Mouse (Mus musculus): Measurements from ENCODE around the gene Acbd6. TPM values are rescaled to one million over a fixed set of nuclear protein-coding genes. Genes with fewer than 3 reads are reported as not detected.

The Acbd6 gene
- 68.6 and 69.1 TPM in 2 replicates for polyA plus RNA-seq (2014; fragmentation: Nextera tagmentation; extraction: Ambion mirVana)

GRCm38 (mm10) chr1:155558012-155558842 is at the start of gene Acbd6:
Gene Acbd6 (plus strand): TSS chr1:155558120.
- H3K4me1 ChIP-seq (ENCODE audit: control insufficient read depth, insufficient read depth, low read length): peaks cover 7% of the 10 kb centered on the region; the same call in 1 of the 2 replicates
- H3K9me3 ChIP-seq (ENCODE audit: control insufficient read depth, low read depth, low read length): no peaks in the 10 kb centered on the region
- peak within 1 kb of the TSS; percentile 77 for H3K27ac ChIP-seq (ENCODE audit: low read length)
- no peaks in the 10 kb centered on the region for H3K36me3 ChIP-seq (ENCODE audit: control insufficient read depth, insufficient read depth, low read length)
- peak; percentile 86 for ATAC-seq (ENCODE audit: insufficient number of reproducible peaks, insufficient read depth, low FRiP score, low read depth)
- peak within 1 kb of the TSS; percentile 85 for H3K9ac ChIP-seq (replicated peaks; ENCODE audit: low read depth, low read length)
- under 1% methylated on average over 81 of the region's 83 CpGs for WGBS
- peak within 1 kb of the TSS; percentile 84 for H3K4me2 ChIP-seq (replicated peaks; ENCODE audit: low read depth, low read length)
- no peaks in the 10 kb centered on the region for H3K27me3 ChIP-seq (ENCODE audit: control insufficient read depth, insufficient read depth, low read length)
- peak within 1 kb of the TSS; percentile 94 for H3K4me3 ChIP-seq (ENCODE audit: low read depth, low read length)

- no peak for ATAC-seq (ENCODE audit: insufficient number of reproducible peaks, insufficient read depth, low FRiP score, low read depth)
Measured at GRCm38 (mm10) chr1:155510263-155510662, 47.7 kb upstream of the Acbd6 start.

DNA sequence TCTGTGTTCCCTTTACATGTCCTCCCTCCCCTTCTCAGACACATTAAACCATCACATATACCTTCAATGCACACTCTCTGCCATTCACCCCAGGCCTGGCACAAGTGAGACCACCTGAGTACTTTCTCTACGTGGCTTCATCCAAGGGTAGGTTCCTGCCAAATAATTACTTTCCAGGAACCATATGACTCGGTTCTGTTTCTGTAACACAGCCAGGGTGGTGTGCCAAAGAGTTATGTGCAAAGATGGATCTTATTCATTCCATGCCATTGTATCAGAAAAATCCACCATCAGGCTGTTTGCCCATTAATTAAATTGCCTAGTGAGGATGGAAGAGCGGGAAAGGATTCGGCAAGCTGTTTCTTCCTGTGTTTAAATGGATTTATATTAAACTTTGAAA is 42.1 kb upstream of the Acbd6 start:
- no peak for ATAC-seq (ENCODE audit: insufficient number of reproducible peaks, insufficient read depth, low FRiP score, low read depth)
- Histone ChIP-seq H3K9me3 (ENCODE audit: control insufficient read depth, low read depth, low read length) (peaks cover 5% of the 10 kb centered on the region; the same call in 1 of the 2 replicates), H3K9ac (replicated peaks; ENCODE audit: low read depth, low read length) (no peak overlapping the region), H3K4me2 (replicated peaks; ENCODE audit: low read depth, low read length) (no peak overlapping the region), H3K4me1 (ENCODE audit: control insufficient read depth, insufficient read depth, low read length) (no peaks in the 10 kb centered on the region), H3K27ac (ENCODE audit: low read length) (no peak overlapping the region), H3K4me3 (ENCODE audit: low read depth, low read length) (no peak overlapping the region), H3K36me3 (ENCODE audit: control insufficient read depth, insufficient read depth, low read length) (no peaks in the 10 kb centered on the region), H3K27me3 (ENCODE audit: control insufficient read depth, insufficient read depth, low read length) (no peaks in the 10 kb centered on the region)
- WGBS: 91% methylated on average over 4 of the region's 4 CpGs

More at GRCm38 (mm10) chr1:155510263-155510662, 47.7 kb upstream of the Acbd6 start:
- 67% methylated on average over 10 of the region's 10 CpGs for WGBS
- no peak overlapping the region for H3K27ac ChIP-seq (ENCODE audit: low read length)
- no peak overlapping the region for H3K4me2 ChIP-seq (replicated peaks; ENCODE audit: low read depth, low read length)
- H3K9me3 ChIP-seq (ENCODE audit: control insufficient read depth, low read depth, low read length): no peaks in the 10 kb centered on the region
- H3K27me3 ChIP-seq (ENCODE audit: control insufficient read depth, insufficient read depth, low read length): no peaks in the 10 kb centered on the region
- H3K4me3 ChIP-seq (ENCODE audit: low read depth, low read length): no peak overlapping the region
- H3K4me1 ChIP-seq (ENCODE audit: control insufficient read depth, insufficient read depth, low read length): no peaks in the 10 kb centered on the region
- H3K9ac ChIP-seq (replicated peaks; ENCODE audit: low read depth, low read length): no peak overlapping the region
- H3K36me3 ChIP-seq (ENCODE audit: control insufficient read depth, insufficient read depth, low read length): no peaks in the 10 kb centered on the region

DNA sequence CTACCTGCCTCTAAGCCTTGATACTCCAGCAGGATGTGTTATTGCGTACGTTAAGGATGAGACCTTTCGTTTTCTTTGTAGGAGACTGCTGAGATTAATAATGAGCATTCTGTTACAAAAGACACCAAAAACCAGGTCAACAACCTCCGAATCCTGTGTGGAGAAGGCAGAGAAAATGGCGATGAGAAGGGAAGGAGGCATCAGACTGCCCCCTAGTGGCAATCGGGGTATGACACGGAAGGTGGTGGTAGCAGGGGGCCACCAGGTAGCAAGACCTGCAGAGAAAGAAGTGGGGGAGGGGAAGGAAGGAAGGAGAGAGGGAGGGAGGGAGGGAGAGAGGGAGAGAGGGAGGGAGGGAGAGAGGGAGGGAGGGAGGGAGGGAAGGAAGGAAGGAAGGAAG is 41.3 kb upstream of the Acbd6 start:
- H3K9me3 ChIP-seq (ENCODE audit: control insufficient read depth, low read depth, low read length): peaks cover 5% of the 10 kb centered on the region; the same call in 1 of the 2 replicates
- ATAC-seq (ENCODE audit: insufficient number of reproducible peaks, insufficient read depth, low FRiP score, low read depth): no peak
- H3K4me2 ChIP-seq (replicated peaks; ENCODE audit: low read depth, low read length): no peak overlapping the region
- no peaks in the 10 kb centered on the region for H3K4me1 ChIP-seq (ENCODE audit: control insufficient read depth, insufficient read depth, low read length)
- H3K9ac ChIP-seq (replicated peaks; ENCODE audit: low read depth, low read length): no peak overlapping the region
- WGBS: 41% methylated on average over 7 of the region's 7 CpGs
- no peak overlapping the region for H3K4me3 ChIP-seq (ENCODE audit: low read depth, low read length)
- H3K27me3 ChIP-seq (ENCODE audit: control insufficient read depth, insufficient read depth, low read length): no peaks in the 10 kb centered on the region
- H3K36me3 ChIP-seq (ENCODE audit: control insufficient read depth, insufficient read depth, low read length): no peaks in the 10 kb centered on the region
- no peak overlapping the region for H3K27ac ChIP-seq (ENCODE audit: low read length)

- no peaks in the 10 kb centered on the region for H3K36me3 ChIP-seq (ENCODE audit: control insufficient read depth, insufficient read depth, low read length)
- no peaks in the 10 kb centered on the region for H3K27me3 ChIP-seq (ENCODE audit: control insufficient read depth, insufficient read depth, low read length)
- no peak overlapping the region for H3K4me2 ChIP-seq (replicated peaks; ENCODE audit: low read depth, low read length)
- H3K9ac ChIP-seq (replicated peaks; ENCODE audit: low read depth, low read length): no peak overlapping the region
- peaks cover 5% of the 10 kb centered on the region; the same call in 1 of the 2 replicates for H3K9me3 ChIP-seq (ENCODE audit: control insufficient read depth, low read depth, low read length)
- no peak overlapping the region for H3K4me3 ChIP-seq (ENCODE audit: low read depth, low read length)
- 44% methylated on average over 5 of the region's 5 CpGs for WGBS
- no peak for ATAC-seq (ENCODE audit: insufficient number of reproducible peaks, insufficient read depth, low FRiP score, low read depth)
- no peak overlapping the region for H3K27ac ChIP-seq (ENCODE audit: low read length)
- H3K4me1 ChIP-seq (ENCODE audit: control insufficient read depth, insufficient read depth, low read length): no peaks in the 10 kb centered on the region
Measured at GRCm38 (mm10) chr1:155517060-155517459, 40.9 kb upstream of the Acbd6 start.

DNA sequence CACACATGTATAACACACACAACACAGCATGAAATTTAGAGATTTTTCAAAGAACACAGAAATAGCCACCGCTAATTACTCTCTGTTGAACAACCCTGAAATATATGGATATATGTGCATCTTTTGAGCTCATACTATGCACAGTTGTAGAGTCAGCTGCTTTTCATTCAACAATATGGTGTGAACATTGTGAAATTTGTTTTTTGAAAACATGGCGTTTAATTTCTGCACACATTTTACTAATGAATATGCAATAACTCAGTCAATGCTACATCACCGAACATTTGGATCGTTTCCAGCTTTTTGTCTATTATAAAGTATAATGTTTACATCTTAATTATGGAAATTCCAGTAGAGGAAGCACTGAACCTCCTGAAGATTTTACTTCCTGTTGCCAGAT is 37.6 kb upstream of the Acbd6 start:
- Histone ChIP-seq H3K4me3 (ENCODE audit: low read depth, low read length) (no peak overlapping the region), H3K27ac (ENCODE audit: low read length) (no peak overlapping the region), H3K36me3 (ENCODE audit: control insufficient read depth, insufficient read depth, low read length) (no peaks in the 10 kb centered on the region), H3K27me3 (ENCODE audit: control insufficient read depth, insufficient read depth, low read length) (no peaks in the 10 kb centered on the region), H3K4me2 (replicated peaks; ENCODE audit: low read depth, low read length) (no peak overlapping the region), H3K4me1 (ENCODE audit: control insufficient read depth, insufficient read depth, low read length) (no peaks in the 10 kb centered on the region), H3K9ac (replicated peaks; ENCODE audit: low read depth, low read length) (no peak overlapping the region), H3K9me3 (ENCODE audit: control insufficient read depth, low read depth, low read length) (peaks cover 5% of the 10 kb centered on the region; the same call in 1 of the 2 replicates)
- no peak for ATAC-seq (ENCODE audit: insufficient number of reproducible peaks, insufficient read depth, low FRiP score, low read depth)
- 82% methylated on average over 4 of the region's 4 CpGs for WGBS

GRCm38 (mm10) chr1:155522493-155522892 is 35.4 kb upstream of the Acbd6 start:
- Histone ChIP-seq H3K4me1 (ENCODE audit: control insufficient read depth, insufficient read depth, low read length) (0 out of 2 replicates have a peak, but pooled peaks cover 8% of the 10 kb centered on the region), H3K4me2 (replicated peaks; ENCODE audit: low read depth, low read length) (no peak overlapping the region), H3K36me3 (ENCODE audit: control insufficient read depth, insufficient read depth, low read length) (no peaks in the 10 kb centered on the region), H3K27ac (ENCODE audit: low read length) (no peak overlapping the region), H3K9ac (replicated peaks; ENCODE audit: low read depth, low read length) (no peak overlapping the region), H3K9me3 (ENCODE audit: control insufficient read depth, low read depth, low read length) (peaks cover 5% of the 10 kb centered on the region; the same call in 1 of the 2 replicates), H3K27me3 (ENCODE audit: control insufficient read depth, insufficient read depth, low read length) (no peaks in the 10 kb centered on the region), H3K4me3 (ENCODE audit: low read depth, low read length) (no peak overlapping the region)
- no peak for ATAC-seq (ENCODE audit: insufficient number of reproducible peaks, insufficient read depth, low FRiP score, low read depth)
- 75% methylated on average over 4 of the region's 4 CpGs for WGBS

- ATAC-seq (ENCODE audit: insufficient number of reproducible peaks, insufficient read depth, low FRiP score, low read depth): no peak
- H3K27me3 ChIP-seq (ENCODE audit: control insufficient read depth, insufficient read depth, low read length): no peaks in the 10 kb centered on the region
- WGBS: 53% methylated on average over 5 of the region's 5 CpGs
- H3K4me1 ChIP-seq (ENCODE audit: control insufficient read depth, insufficient read depth, low read length): peaks cover 15% of the 10 kb centered on the region; the same call in 1 of the 2 replicates
- no peak overlapping the region for H3K27ac ChIP-seq (ENCODE audit: low read length)
- no peak overlapping the region for H3K4me3 ChIP-seq (ENCODE audit: low read depth, low read length)
- no peak overlapping the region for H3K9ac ChIP-seq (replicated peaks; ENCODE audit: low read depth, low read length)
- no peak overlapping the region for H3K4me2 ChIP-seq (replicated peaks; ENCODE audit: low read depth, low read length)
- no peaks in the 10 kb centered on the region for H3K36me3 ChIP-seq (ENCODE audit: control insufficient read depth, insufficient read depth, low read length)
- H3K9me3 ChIP-seq (ENCODE audit: control insufficient read depth, low read depth, low read length): 0 out of 2 replicates have a peak, but pooled peaks cover 5% of the 10 kb centered on the region
Measured at GRCm38 (mm10) chr1:155526176-155526575, 31.7 kb upstream of the Acbd6 start.
